Mouse (Mus musculus) left cerebral cortex, adult 11 months (tissue): ENCODE results near the gene Abhd16a.

ENCODE experiments used
- DNase-seq: peaks from one replicate; pipeline ENCODE4 v3.0.0; 2022; ENCODE audit warnings: low spot score

Gene Abhd16a

DNA sequence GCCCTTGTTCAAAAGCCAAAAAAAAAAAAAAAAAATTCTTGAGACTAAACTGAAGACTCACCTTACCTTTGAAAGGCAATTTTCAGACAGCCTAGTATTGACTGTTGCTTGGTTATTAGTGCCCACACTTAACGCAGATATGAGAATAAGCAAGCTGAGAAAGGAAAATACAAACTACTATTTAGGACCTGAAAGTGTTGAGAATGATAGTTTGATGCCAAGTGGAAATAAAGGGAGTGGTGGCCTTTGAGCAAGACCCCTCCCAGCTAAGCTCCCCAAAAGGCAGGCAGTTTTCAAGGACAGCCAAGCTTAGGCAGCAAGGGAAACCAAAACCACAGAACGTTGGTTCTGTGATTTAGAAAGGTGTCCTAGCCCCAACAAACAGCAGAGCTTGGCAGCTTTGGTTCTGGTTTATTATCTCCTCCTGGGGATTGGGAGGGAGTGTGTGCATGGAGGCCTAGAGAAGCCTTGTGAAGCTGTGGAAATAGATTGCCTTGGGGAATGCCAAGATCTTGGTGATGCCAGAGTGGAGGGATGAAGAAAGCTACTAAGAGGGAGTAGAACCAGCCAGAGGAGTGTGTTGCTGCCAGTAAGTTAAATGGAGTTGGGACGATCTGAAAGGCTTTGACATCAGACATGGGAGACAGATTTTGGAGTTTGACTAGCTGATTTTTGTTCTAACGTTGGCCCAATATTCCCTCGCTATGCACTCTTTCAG lies 59.0 kb downstream of the Abhd16a start:
- DNase-seq, result no peak

DNA sequence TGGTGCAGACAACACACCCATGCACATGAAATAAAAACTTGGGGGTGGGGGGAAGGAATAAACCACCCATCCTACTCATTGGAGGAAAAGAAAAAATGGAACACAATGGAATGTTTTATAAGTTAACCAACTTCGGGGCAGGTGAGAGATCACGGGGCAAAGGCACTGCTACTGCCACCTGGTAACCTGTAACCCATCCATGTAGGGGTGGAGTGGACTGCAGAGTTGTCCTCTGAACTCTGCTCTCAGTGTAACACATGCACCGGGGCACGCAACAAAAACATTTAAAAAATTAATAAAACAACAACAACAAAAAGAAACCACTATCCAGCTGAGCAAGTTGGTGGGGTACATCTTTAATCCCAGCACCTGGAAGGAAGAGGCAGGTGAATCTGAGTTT lies 63.1 kb downstream of the Abhd16a start:
- DNase-seq, result no peak
